Mouse (Mus musculus) limb, embryonic 14.5 days (tissue): Measurements from ENCODE around the gene Rbm47. TPM values are rescaled to one million over a fixed set of nuclear protein-coding genes. Genes with fewer than 3 reads are reported as not detected.
"Not testable (repeated sequence)": the region's sequence is repeated elsewhere in the genome, so short reads cannot be mapped to it uniquely, and the experiment has no call there.

Source experiments
- ATAC-seq: fragments of 200-750 bp; cut with Nextera tagmentation; 2 replicates; pipeline ENCODE4 v1.8.0; 2017; ENCODE audit warnings: low read depth, moderate number of reproducible peaks, moderate TSS enrichment; ENCODE audit not compliant: low FRiP score
- DNase-seq: peaks from one replicate; pipeline ENCODE4 v3.0.0-alpha.2; 2015; ENCODE audit warnings: low spot score
- H3K27ac ChIP-seq: fragments of 300-500 bp; sonication (generic); replicated peaks from 2 replicates; pipeline ENCODE4 v1.5.1; 2014; ENCODE audit warnings: low read depth, mild to moderate bottlenecking, low read length, moderate library complexity, mixed read lengths
- H3K27me3 ChIP-seq: fragments of 300-500 bp; sonication (generic); 2 replicates; pipeline ENCODE4 v1.6.1; 2014; ENCODE audit warnings: low read length, mixed read lengths; ENCODE audit not compliant: control insufficient read depth, insufficient read depth
- H3K36me3 ChIP-seq: fragments of 300-500 bp; sonication (generic); 2 replicates; pipeline ENCODE4 v1.6.1; 2014; ENCODE audit warnings: mild to moderate bottlenecking, low read length, moderate library complexity, mixed read lengths; ENCODE audit not compliant: control insufficient read depth, insufficient read depth
- H3K4me1 ChIP-seq: fragments of 300-500 bp; sonication (generic); 2 replicates; pipeline ENCODE4 v1.6.1; 2014; ENCODE audit warnings: antibody characterized with exemption, low read length, mixed read lengths; ENCODE audit not compliant: control insufficient read depth, insufficient read depth
- H3K4me2 ChIP-seq: fragments of 300-500 bp; sonication (generic); replicated peaks from 2 replicates; pipeline ENCODE4 v1.6.1; 2014; ENCODE audit warnings: low read depth, mild to moderate bottlenecking, low read length, moderate library complexity; ENCODE audit not compliant: severe bottlenecking
- H3K4me3 ChIP-seq: fragments of 300-500 bp; sonication (generic); replicated peaks from 2 replicates; pipeline ENCODE4 v1.5.1; 2014; ENCODE audit warnings: low read length
- H3K9ac ChIP-seq: fragments of 300-500 bp; sonication (generic); 2 replicates; pipeline ENCODE4 v1.6.1; 2014; ENCODE audit warnings: mild to moderate bottlenecking, low read depth, low read length, moderate library complexity; ENCODE audit not compliant: severe bottlenecking
- H3K9me3 ChIP-seq: fragments of 300-500 bp; sonication (generic); 2 replicates; pipeline ENCODE4 v1.6.1; 2016; ENCODE audit warnings: low read length; ENCODE audit not compliant: control insufficient read depth
- POLR2A ChIP-seq: fragments of 200-500 bp; IDR thresholded peaks from 2 replicates; pipeline ENCODE4 v1.8.0; 2012; ENCODE audit warnings: inconsistent platforms, mild to moderate bottlenecking, moderate library complexity, borderline replicate concordance; ENCODE audit not compliant: insufficient read depth, insufficient read length; ENCODE audit errors: extremely low read depth
- WGBS: fragments of 180-500 bp; shearing (Covaris S2); extraction: QIAGEN DNeasy Blood & Tissue Kit; methylation state at CpG from one replicate; pipeline ENCODE4 v1.1.7; 2014; 5-methylcytosine and 5-hydroxymethylcytosine counted together
- polyA plus RNA-seq, 2 experiments: library from polyadenylated mRNA; depleted of rRNA in 1 of 2; stranded (reverse) in 1 of 2; unstranded in 1 of 2; fragments of >200 nt; fragmentation: Nextera tagmentation in 1 of 2; extraction: Ambion mirVana in 1 of 2; gene quantifications; 2 replicates each; pipeline versions ENCODE4 v1.2.1 to v1.2.3; 2012 to 2014

Gene Rbm47
- polyA plus RNA-seq, 2 experiments: 2.5 to 5.2 TPM

GRCm38 (mm10) chr5:65999106-65999505 lies 173.8 kb downstream of the Rbm47 start:
- Histone ChIP-seq H3K27ac (no peak overlapping the region), H3K9ac (no peak overlapping the region), H3K9me3 (no peaks in the 10 kb centered on the region), H3K27me3 (no peaks in the 10 kb centered on the region), H3K4me3 (no peak overlapping the region), H3K36me3 (no peaks in the 10 kb centered on the region), H3K4me1 (0 out of 2 replicates have a peak, but pooled peaks cover 15% of the 10 kb centered on the region), H3K4me2 (no peak overlapping the region)
- ATAC-seq (no peak), DNase-seq (no peak)
- no peak for TF ChIP-seq POLR2A
- WGBS: 86% methylated on average over 7 of the region's 7 CpGs

GRCm38 (mm10) chr5:65997813-65998212 lies 175.1 kb downstream of the Rbm47 start:
- no peak for TF ChIP-seq POLR2A
- Histone ChIP-seq H3K27me3 (no peaks in the 10 kb centered on the region), H3K4me3 (no peak overlapping the region), H3K4me1 (0 out of 2 replicates have a peak, but pooled peaks cover 15% of the 10 kb centered on the region), H3K9ac (no peak overlapping the region), H3K4me2 (no peak overlapping the region), H3K36me3 (no peaks in the 10 kb centered on the region), H3K27ac (no peak overlapping the region), H3K9me3 (no peaks in the 10 kb centered on the region)
- ATAC-seq (no peak), DNase-seq (no peak)

GRCm38 (mm10) chr5:65994643-65995042 lies 178.3 kb downstream of the Rbm47 start:
- Histone ChIP-seq H3K9me3 (no peaks in the 10 kb centered on the region), H3K4me3 (no peak overlapping the region), H3K4me1 (no peaks in the 10 kb centered on the region), H3K4me2 (no peak overlapping the region), H3K9ac (no peak overlapping the region), H3K36me3 (no peaks in the 10 kb centered on the region), H3K27ac (no peak overlapping the region), H3K27me3 (no peaks in the 10 kb centered on the region)
- DNase-seq: no peak
- WGBS: 61% methylated on average over 6 of the region's 6 CpGs
- TF ChIP-seq POLR2A: no peak
- no peak for ATAC-seq

- no peak for DNase-seq
- H3K27me3 ChIP-seq: no peaks in the 10 kb centered on the region
- H3K9ac ChIP-seq: no peak overlapping the region
- H3K4me1 ChIP-seq: no peaks in the 10 kb centered on the region
- H3K9me3 ChIP-seq: no peaks in the 10 kb centered on the region
- H3K27ac ChIP-seq: no peak overlapping the region
- H3K4me2 ChIP-seq: no peak overlapping the region
- no peak for ATAC-seq
- H3K36me3 ChIP-seq: no peaks in the 10 kb centered on the region
- H3K4me3 ChIP-seq: no peak overlapping the region
- 78% methylated on average over 2 of the region's 2 CpGs for WGBS
- TF ChIP-seq POLR2A: no peak
Measured at GRCm38 (mm10) chr5:65991191-65991590, 181.7 kb downstream of the Rbm47 start.

GRCm38 (mm10) chr5:65987004-65987403 lies 185.9 kb downstream of the Rbm47 start:
- not testable (repeated sequence) for ATAC-seq, H3K4me1 ChIP-seq, H3K4me2 ChIP-seq, DNase-seq, H3K27me3 ChIP-seq, H3K4me3 ChIP-seq, H3K36me3 ChIP-seq, H3K9ac ChIP-seq, H3K27ac ChIP-seq, H3K9me3 ChIP-seq
- WGBS: 65% methylated on average over 3 of the region's 3 CpGs

- H3K27me3 ChIP-seq: no peaks in the 10 kb centered on the region
- DNase-seq: no peak
- H3K4me1 ChIP-seq: no peaks in the 10 kb centered on the region
- no peak for TF ChIP-seq POLR2A
- no peak overlapping the region for H3K4me2 ChIP-seq
- ATAC-seq: no peak
- H3K4me3 ChIP-seq: no peak overlapping the region
- H3K9ac ChIP-seq: no peak overlapping the region
- no peaks in the 10 kb centered on the region for H3K9me3 ChIP-seq
- no peak overlapping the region for H3K27ac ChIP-seq
- 92% methylated on average over 5 of the region's 5 CpGs for WGBS
- H3K36me3 ChIP-seq: no peaks in the 10 kb centered on the region
Measured at GRCm38 (mm10) chr5:65986426-65986825, 186.5 kb downstream of the Rbm47 start.
